Mouse (Mus musculus): ENCODE measurements at regions not wholly inside any gene's neighbourhood (a gene's known extent, or its start where the extent isn't known, plus 50 kb on each side); places are given as distances from the start of the nearest gene placed in this dataset.

- DNase-seq (ENCODE audit: low spot score) (no peak), ATAC-seq (no peak)
- Histone ChIP-seq H3K4me2 (ENCODE audit: low read depth, low read length) (no peak overlapping the region), H3K9me3 (ENCODE audit: low read length) (no peaks in the 10 kb centered on the region), H3K27me3 (ENCODE audit: insufficient read depth, low read length) (no peaks in the 10 kb centered on the region), H3K27ac (no peak overlapping the region), H3K9ac (replicated peaks; ENCODE audit: low read length) (no peak overlapping the region), H3K4me3 (ENCODE audit: low read length) (no peak overlapping the region), H3K36me3 (ENCODE audit: insufficient read depth, low read length) (no peaks in the 10 kb centered on the region), H3K4me1 (ENCODE audit: insufficient read depth, low read length) (no peaks in the 10 kb centered on the region)
- 82% methylated on average over 7 of the region's 7 CpGs for WGBS
- no peak for TF ChIP-seq CTCF (IDR thresholded peaks at IDR 0.05; ENCODE audit: low read depth)
These were observed 249.8 kb upstream of the Smarca2 start for GRCm38 (mm10) chr19:26355054-26355453.

- Histone ChIP-seq H3K9me3 (ENCODE audit: low read length) (no peaks in the 10 kb centered on the region), H3K27me3 (ENCODE audit: insufficient read depth, low read length) (no peaks in the 10 kb centered on the region), H3K4me1 (ENCODE audit: insufficient read depth, low read length) (no peaks in the 10 kb centered on the region), H3K4me3 (ENCODE audit: low read length) (no peak overlapping the region), H3K4me2 (ENCODE audit: low read depth, low read length) (no peak overlapping the region), H3K36me3 (ENCODE audit: insufficient read depth, low read length) (no peaks in the 10 kb centered on the region), H3K9ac (replicated peaks; ENCODE audit: low read length) (no peak overlapping the region), H3K27ac (no peak overlapping the region)
- DNase-seq (ENCODE audit: low spot score) = no peak
- no peak for ATAC-seq
- no peak for TF ChIP-seq CTCF (IDR thresholded peaks at IDR 0.05; ENCODE audit: low read depth)
- 69% methylated on average over 4 of the region's 4 CpGs for WGBS
These were observed 220.9 kb upstream of the Smarca2 start for GRCm38 (mm10) chr19:26383961-26384381.

- DNase-seq (ENCODE audit: low spot score) (no peak), ATAC-seq (no peak)
- Histone ChIP-seq H3K4me1 (ENCODE audit: insufficient read depth, low read length) (no peaks in the 10 kb centered on the region), H3K27ac (no peak overlapping the region), H3K4me2 (ENCODE audit: low read depth, low read length) (no peak overlapping the region), H3K9me3 (ENCODE audit: low read length) (no peaks in the 10 kb centered on the region), H3K36me3 (ENCODE audit: insufficient read depth, low read length) (no peaks in the 10 kb centered on the region), H3K4me3 (ENCODE audit: low read length) (no peak overlapping the region), H3K9ac (replicated peaks; ENCODE audit: low read length) (no peak overlapping the region), H3K27me3 (ENCODE audit: insufficient read depth, low read length) (no peaks in the 10 kb centered on the region)
- TF ChIP-seq CTCF (IDR thresholded peaks at IDR 0.05; ENCODE audit: low read depth) = no peak
These were observed 218.8 kb upstream of the Smarca2 start for GRCm38 (mm10) chr19:26386075-26386474.

GRCm38 (mm10) chr19:26412684-26413083 lies 192.2 kb upstream of the Smarca2 start:
- Histone ChIP-seq H3K36me3 (ENCODE audit: insufficient read depth, low read length) (no peaks in the 10 kb centered on the region), H3K9ac (replicated peaks; ENCODE audit: low read length) (no peak overlapping the region), H3K4me3 (ENCODE audit: low read length) (no peak overlapping the region), H3K27ac (no peak overlapping the region), H3K9me3 (ENCODE audit: low read length) (no peaks in the 10 kb centered on the region), H3K4me1 (ENCODE audit: insufficient read depth, low read length) (no peaks in the 10 kb centered on the region), H3K27me3 (ENCODE audit: insufficient read depth, low read length) (no peaks in the 10 kb centered on the region), H3K4me2 (ENCODE audit: low read depth, low read length) (no peak overlapping the region)
- ATAC-seq (no peak), DNase-seq (ENCODE audit: low spot score) (no peak)
- TF ChIP-seq CTCF (IDR thresholded peaks at IDR 0.05; ENCODE audit: low read depth) = no peak
- 88% methylated on average over 2 of the region's 2 CpGs for WGBS

GRCm38 (mm10) chr19:26414476-26415024 lies 190.3 kb upstream of the Smarca2 start:
- Histone ChIP-seq H3K4me1 (ENCODE audit: insufficient read depth, low read length) (no peaks in the 10 kb centered on the region), H3K27me3 (ENCODE audit: insufficient read depth, low read length) (no peaks in the 10 kb centered on the region), H3K4me2 (ENCODE audit: low read depth, low read length) (no peak overlapping the region), H3K27ac (no peak overlapping the region), H3K36me3 (ENCODE audit: insufficient read depth, low read length) (no peaks in the 10 kb centered on the region), H3K4me3 (ENCODE audit: low read length) (no peak overlapping the region), H3K9me3 (ENCODE audit: low read length) (no peaks in the 10 kb centered on the region), H3K9ac (replicated peaks; ENCODE audit: low read length) (no peak overlapping the region)
- DNase-seq (ENCODE audit: low spot score) (no peak), ATAC-seq (no peak)
- no peak for TF ChIP-seq CTCF (IDR thresholded peaks at IDR 0.05; ENCODE audit: low read depth)
- 87% methylated on average over 6 of the region's 6 CpGs for WGBS

- no peak for DNase-seq (ENCODE audit: low spot score)
- H3K36me3 ChIP-seq (ENCODE audit: insufficient read depth, low read length) = no peaks in the 10 kb centered on the region
- no peak overlapping the region for H3K9ac ChIP-seq (replicated peaks; ENCODE audit: low read length)
- no peak overlapping the region for H3K4me2 ChIP-seq (ENCODE audit: low read depth, low read length)
- no peaks in the 10 kb centered on the region for H3K27me3 ChIP-seq (ENCODE audit: insufficient read depth, low read length)
- no peak overlapping the region for H3K27ac ChIP-seq
- no peaks in the 10 kb centered on the region for H3K4me1 ChIP-seq (ENCODE audit: insufficient read depth, low read length)
- 91% methylated on average over 2 of the region's 2 CpGs for WGBS
- H3K4me3 ChIP-seq (ENCODE audit: low read length) = no peak overlapping the region
- TF ChIP-seq CTCF (IDR thresholded peaks at IDR 0.05; ENCODE audit: low read depth) = no peak
- no peak for ATAC-seq
- H3K9me3 ChIP-seq (ENCODE audit: low read length) = no peaks in the 10 kb centered on the region
These were observed 185.1 kb upstream of the Smarca2 start for GRCm38 (mm10) chr19:26419781-26420180.

- no peak overlapping the region for H3K27ac ChIP-seq
- ATAC-seq (no peak), DNase-seq (ENCODE audit: low spot score) (no peak)
- H3K9ac ChIP-seq (replicated peaks; ENCODE audit: low read length) = no peak overlapping the region
- H3K36me3 ChIP-seq (ENCODE audit: insufficient read depth, low read length) = no peaks in the 10 kb centered on the region
- no peaks in the 10 kb centered on the region for H3K9me3 ChIP-seq (ENCODE audit: low read length)
- H3K4me3 ChIP-seq (ENCODE audit: low read length) = no peak overlapping the region
- TF ChIP-seq CTCF (IDR thresholded peaks at IDR 0.05; ENCODE audit: low read depth) = no peak
- no peak overlapping the region for H3K4me2 ChIP-seq (ENCODE audit: low read depth, low read length)
- no peaks in the 10 kb centered on the region for H3K27me3 ChIP-seq (ENCODE audit: insufficient read depth, low read length)
- 83% methylated on average over 2 of the region's 2 CpGs for WGBS
- no peaks in the 10 kb centered on the region for H3K4me1 ChIP-seq (ENCODE audit: insufficient read depth, low read length)
These were observed 165.7 kb upstream of the Smarca2 start for GRCm38 (mm10) chr19:26439163-26439562.
